Mouse (Mus musculus): ENCODE measurements around the gene Clpx.
A peak's percentile ranks its signal among the peaks of the same experiment; 100 is the strongest.

The Clpx gene

DNA sequence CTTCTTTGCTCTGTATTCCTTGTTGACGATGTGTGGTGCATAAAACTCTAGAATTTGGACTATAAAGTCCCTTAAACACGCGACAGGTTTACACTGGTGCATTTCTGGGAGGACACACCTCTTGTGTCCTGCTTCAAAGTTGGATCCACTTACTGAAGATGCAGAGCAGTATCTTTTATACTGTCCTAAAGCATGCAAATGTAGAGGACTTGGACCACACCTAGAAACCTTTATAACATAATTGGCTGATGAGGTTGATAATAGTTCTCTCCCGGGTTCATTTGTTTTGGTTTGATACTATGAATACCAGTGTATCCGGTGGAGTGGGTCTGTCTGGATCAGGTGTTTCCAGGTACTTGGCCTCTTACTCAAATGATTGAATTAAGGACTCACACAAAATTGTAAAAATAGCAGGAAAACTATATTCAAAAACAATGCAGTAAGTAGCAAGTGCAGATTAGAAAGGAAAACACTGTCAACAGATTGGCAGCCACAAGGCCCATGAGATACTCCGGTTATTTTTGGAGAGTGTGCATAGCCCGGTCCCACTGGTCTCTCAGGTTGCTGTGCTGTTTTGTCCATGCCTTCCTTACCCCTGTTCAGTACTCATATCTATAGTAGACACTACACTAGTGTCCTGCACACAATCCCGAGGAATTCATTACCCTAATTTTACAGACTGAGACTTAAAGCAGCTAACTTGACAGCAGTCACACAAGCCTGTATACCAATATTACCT is 53.2 kb downstream of the Clpx start:
- DNase-seq = no peak

DNA sequence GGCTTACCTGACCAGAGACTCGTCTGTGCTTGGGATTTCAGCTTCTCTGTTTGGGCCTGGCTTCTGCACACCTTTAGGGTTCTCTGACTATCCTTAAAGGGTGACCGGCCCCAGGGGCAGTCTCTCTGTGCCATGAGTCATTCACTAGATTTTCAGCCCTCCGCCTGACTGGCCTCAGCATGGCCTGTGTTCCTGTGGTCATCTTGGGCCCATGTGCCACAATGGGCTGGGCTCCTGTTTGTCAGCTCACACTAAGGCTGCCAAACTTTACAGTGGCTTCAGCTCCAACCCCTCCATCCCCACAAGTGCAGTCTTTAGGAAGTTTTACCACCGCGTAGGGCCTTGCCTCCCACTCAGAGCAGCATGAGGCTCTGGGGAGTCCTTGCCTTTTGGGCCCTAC is 59.2 kb downstream of the Clpx start:
- DNase-seq = no peak

DNA sequence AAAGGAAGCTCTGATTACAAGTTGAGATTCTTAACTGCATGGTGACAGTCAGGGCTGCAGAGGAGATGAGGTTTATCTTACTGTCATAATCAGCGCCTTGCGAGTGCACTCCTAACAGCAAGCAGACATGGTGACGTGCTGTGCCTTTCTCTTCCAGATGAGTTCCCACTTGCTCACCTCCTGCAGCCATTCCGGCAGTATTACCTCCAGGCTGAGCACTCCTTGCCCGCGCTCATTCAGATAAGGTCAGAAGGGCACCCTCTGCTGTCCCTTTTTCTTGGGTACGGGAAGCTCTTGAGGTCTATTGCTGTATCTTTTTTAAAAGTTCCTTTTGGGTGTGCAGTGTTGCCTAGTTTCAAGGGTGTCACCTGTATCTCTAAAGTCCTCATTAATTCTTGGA is 62.5 kb downstream of the Clpx start:
- no peak for DNase-seq

DNA sequence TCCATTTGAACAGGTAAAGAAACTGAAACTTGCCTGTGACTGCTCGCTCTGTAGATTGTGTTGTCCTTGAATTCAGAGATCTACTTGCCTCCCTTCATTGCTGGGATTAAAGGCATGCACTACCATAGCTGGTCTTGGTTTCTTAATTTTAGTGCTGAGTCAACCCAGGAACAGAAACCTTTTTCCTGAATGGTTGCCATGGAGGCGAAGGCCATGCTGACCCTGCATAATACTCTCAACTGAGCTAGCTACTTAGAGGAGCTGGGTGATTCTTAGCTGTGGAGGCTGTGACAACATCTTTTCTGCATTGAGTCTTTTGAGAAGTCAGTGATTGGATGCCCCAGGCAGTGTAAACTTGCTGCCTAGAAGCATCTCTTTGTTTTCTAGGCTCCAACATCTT is 62.9 kb downstream of the Clpx start:
- DNase-seq = no peak

DNA sequence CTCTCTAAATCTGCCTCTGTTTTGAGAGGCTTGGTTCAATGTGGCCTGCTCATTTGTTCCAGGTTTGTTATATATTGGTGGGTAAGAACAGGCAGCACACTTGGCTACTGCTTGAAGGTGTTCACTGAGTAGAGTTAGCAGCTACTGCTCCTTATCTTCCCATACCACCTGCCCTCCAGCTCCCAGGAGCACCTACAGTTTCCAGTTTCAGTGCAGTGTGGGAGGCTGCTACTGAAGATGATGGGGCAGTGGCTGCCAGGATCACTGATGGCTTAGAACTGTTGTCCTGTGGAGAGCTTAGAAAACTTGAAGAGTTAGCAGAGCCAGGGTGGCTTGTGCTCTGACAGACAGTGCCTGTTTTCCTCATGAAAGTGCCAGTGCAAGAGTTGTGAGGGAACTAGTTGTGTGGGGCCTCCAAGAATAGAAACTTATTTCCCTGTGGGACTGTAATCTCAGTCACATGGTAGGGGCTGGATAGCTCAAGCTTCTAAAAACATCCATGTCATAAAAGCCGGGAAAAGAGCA is 65.0 kb downstream of the Clpx start:
- no peak for DNase-seq

DNA sequence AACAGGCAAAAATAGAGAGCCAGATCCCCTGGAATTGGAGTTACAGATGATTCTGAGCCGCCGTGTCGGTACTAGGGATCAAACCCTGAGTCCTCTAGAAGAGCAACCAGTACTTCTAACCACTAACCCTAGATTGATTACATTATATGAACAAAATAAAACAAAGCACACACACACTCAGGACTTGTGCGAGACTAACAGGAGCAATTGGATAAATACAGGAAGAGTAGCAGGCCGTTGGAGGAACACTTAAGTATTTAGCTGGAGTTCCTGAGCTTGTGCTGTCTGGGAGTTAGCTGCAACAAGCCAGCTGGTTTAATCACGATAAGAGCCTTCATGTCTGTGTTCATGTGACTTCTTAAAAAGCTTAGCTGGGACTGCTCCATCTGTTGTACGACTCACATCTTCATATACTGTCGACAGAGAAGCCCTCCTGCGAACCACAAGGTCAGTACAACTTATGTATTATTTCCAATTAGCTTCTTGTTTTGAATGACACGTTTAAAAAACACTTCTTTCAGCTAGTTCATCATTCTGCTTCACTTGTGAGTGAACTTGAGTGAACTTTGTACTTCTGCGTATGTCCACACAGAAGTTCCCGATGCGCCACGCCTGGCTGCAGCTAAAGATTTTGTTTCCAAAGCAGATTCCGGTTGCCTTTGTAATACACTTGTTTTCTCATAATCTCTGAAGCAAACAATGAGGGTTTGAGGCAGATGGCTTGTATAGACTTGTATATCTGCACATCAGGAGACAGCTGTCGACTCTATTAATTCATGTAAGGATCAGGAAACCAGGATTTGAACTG is 66.8 kb downstream of the Clpx start, which contains the start of gene Ubap1l:
Ubap1l (plus strand) TSS at position 401 of the 808 bp plus-strand sequence.
- no peak for DNase-seq

DNA sequence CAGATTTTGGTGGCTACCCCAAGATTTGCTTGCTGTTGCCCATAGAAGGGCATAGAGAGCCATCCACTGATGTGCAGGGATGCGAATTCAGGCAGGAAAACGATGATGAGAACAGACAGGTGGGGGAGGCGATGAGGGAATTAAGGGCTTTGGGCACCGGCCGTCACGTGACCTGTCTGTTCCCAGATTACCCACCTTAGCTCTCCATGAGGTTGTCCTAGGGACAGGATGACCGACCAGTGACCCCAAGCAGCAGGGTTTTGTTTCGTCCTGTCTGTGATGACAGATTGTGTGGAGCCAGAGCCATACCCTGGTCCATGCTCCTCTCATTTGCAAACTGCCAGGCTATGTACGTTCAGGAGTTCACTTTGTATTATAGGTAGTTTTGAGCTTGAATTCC is 69.6 kb downstream of the Clpx start:
- DNase-seq = no peak

DNA sequence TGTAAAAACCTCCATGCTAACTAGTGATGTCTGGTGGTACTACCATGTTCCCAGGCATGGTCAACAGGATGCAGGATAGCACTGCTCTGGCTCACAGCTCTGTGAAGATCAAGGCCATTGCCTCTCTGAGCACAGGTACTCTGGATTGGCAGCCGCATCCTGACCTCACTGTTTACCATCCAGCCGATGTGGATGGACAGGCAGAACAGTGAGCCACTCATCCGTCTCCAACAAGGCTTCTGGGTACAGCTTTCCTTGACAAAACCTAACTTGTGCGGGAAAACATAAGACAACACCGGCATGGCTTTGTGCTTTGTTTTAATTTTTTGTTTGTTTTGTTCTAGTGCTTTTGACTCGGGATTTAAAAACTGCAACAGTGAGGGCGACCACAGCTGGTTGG is 71.7 kb downstream of the Clpx start:
- no peak for DNase-seq

DNA sequence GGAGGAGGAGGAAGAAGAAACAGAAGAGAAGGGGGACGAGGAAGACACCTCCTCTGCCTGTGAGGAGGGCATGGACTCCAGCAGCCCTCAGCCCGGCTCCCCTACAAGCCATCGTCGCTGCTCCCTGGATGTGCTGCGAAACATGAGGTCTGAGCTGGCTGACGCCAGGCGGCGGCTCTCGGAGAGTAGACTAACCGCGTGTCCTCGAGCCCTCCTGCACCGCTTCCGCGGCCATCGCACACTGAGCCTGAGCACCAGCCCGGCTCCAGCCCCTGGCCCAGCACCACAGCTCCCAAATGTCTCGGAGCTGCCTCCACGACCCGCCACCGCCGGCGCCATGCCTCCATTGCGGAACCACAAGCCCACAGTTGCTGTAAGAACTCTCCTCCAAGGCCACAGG is 77.7 kb downstream of the Clpx start:
- DNase-seq = no peak

DNA sequence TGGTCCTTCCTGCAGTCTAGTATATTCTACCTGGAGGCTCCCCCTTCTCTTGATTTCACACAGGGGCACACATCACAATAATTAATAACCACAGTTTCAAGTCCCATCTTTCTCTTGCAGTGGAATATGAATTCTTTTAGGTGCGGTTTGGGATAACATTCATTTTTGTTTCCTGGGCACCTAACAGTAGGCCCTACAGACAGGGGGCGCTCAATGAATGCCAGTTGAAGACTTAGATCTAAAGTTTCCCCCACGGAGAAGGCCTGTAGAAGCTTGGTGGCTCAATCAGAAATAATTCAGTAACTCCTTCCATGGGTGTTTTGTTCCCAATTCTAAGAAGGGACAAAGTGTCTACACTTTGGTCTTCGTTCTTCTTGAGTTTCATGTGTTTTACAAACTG is 78.4 kb downstream of the Clpx start:
- peak; percentile 75 for DNase-seq

DNA sequence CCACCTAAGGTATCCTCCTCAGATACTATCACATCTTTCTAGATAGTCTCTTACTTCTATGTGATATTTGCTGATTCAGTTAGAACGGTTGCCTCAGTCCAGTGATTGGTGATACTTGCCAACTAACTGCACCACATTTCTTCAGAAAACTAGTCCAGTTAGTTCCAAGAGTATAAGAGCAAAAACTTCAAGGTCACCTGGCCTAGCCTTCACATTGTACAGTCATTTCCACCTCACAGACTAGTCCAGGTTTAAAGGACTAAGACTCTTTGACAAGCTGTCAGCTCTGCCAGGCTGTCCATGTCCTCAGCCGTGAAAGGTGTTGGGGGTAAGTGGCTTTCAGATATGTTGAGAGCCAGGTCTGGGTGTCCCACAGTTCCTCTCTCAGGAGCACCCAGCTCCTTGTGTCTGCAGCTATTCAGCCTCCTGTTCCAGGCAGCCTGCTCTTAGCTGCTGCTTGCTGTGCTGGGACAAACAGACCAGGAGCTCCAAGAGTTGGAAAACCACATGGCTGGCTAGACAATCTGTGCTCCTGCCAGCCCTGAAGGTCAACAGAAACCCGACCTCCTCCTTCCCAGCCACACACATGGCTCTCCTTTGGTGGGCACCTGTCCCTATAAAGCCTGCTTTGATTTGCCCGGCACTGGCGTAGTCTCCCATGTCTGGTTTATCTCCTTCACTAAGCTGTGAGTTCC is 80.6 kb downstream of the Clpx start:
- DNase-seq = no peak

DNA sequence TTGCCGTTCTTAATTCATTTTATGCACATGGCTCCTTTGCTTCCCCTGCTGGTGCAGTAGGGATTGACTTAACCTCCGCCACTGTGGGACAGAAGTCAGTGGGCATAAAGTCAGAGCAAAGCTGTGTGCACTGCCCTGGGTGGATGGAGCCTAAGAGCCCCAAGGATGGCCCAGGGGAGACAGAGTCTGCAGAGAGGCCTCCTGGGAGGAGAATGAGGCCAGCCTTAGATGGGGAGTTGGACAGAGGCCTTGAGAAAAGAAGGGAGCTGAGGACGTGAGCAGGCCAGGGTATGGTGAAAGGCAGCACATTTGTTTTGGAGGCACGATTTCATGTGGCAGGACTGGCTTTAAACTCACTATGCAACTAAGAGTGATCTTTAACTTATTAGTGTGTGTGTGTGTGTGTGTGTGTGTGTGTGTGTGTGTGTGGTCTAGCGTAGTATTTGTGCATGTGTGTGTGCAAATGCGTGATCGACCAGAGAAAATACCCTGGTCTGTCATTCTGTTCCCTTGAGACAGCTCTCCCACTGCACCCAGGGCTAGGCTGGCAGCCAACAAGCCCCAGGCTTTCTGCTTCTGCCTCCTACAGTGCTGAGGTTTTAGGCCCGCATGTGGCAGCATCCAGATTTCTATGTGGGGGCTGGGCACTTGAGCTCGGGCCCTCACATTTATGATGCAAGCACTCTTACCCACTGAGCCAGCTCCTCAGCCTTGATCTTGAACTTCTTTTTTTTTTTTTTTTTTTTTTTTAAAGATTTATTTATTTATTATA is 81.3 kb downstream of the Clpx start:
- DNase-seq = no peak

Data from lung, postnatal 36 days (tissue).